Mouse (Mus musculus) liver, adult 2 months (tissue): Measurements from ENCODE around the gene Aplp1.

Experiments
- CTCF ChIP-seq: fragments of 200-500 bp; IDR thresholded peaks from 2 replicates; pipeline ENCODE4 v1.5.1; 2011; ENCODE audit warnings: low read depth, low read length, control low read depth
- POLR2A ChIP-seq: fragments of 200-500 bp; IDR thresholded peaks from 2 replicates; pipeline ENCODE4 v1.6.1; 2011; ENCODE audit warnings: low read length, control low read depth; ENCODE audit not compliant: insufficient read depth; ENCODE audit errors: extremely low read depth

- TF ChIP-seq CTCF (no peak), POLR2A (no peak)
Measured at GRCm38 (mm10) chr7:30444154-30444970, 973 bp downstream of the Aplp1 start.
